Mouse (Mus musculus) ES-Bruce4 (cell line): ENCODE results near the gene Sapcd1.

Experiments used
- CTCF ChIP-seq: IDR thresholded peaks from one replicate; pipeline ENCODE4 v1.8.1; 2011; ENCODE audit warnings: low read depth, low read length
- EP300 ChIP-seq: IDR thresholded peaks from 2 replicates; pipeline ENCODE4 v1.6.1; 2011; ENCODE audit warnings: low read depth, low read length; ENCODE audit not compliant: insufficient read depth
- POLR2A ChIP-seq: IDR thresholded peaks from one replicate; pipeline ENCODE4 v1.8.1; 2011; ENCODE audit warnings: low read length; ENCODE audit not compliant: insufficient read depth

DNA sequence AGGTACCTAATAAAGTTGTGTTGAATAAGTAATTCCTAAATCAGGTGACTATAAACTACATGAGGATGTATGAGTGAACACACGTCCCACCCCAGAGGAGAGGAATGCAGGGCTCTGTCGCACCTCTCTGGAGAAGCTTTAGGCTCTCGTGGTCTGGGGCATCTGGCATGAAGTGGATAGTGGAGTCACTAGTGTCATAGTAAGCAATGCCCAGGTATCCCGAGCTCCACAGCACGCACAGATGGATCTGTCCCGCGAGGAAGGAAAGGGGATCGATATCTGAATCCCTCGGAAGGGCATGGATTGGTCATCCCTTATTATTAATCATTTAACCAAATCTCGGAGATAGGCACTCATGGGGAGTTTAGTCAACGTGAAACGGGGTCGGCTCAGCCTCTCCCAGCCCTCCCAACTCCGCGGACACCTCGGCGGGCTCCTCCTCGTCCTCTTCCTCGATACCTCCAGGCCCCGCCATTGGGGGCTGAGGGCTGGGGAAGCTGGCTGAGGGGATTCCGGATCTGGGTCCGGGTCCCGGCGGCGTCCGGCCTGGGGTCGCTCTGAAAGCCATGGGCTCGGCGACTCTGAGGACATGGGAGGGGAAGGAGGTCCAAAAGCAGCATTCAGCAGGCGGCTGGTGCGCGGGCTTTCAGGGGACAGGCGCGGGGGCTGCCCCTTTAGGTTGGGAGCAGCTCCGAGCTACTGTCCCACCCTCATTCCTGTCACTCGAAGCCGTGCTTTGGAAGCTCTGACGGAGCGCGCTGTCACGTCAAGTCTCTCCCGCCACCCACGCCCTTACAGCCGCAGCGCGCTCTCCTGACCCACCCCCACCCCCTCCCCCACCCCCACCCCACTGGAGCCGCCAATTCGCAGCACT is 18.2 kb upstream of the Sapcd1 start:
- TF ChIP-seq CTCF = no peak
- no peak for TF ChIP-seq POLR2A
- TF ChIP-seq EP300 = no peak
